Mouse (Mus musculus): ENCODE measurements at regions not wholly inside any gene's neighbourhood (a gene's known extent, or its start where the extent isn't known, plus 50 kb on each side); places are given as distances from the start of the nearest gene placed in this dataset.

GRCm38 (mm10) chrX:11591391-11592187 lies 264.0 kb downstream of the H2al1j start:
- H3K4me3 ChIP-seq (ENCODE audit: control insufficient read depth, low read depth, low read length) = no peak overlapping the region
- TF ChIP-seq CTCF (IDR thresholded peaks at IDR 0.05; ENCODE audit: control insufficient read depth, insufficient read depth, insufficient replicate concordance, low read depth, low read length) = no peak
- TF ChIP-seq POLR2A (IDR thresholded peaks at IDR 0.05; ENCODE audit: control insufficient read depth, low read depth, low read length) = no peak
- H3K36me3 ChIP-seq (ENCODE audit: control insufficient read depth, insufficient read depth, low read length) = no peaks in the 10 kb centered on the region
- H3K27ac ChIP-seq (ENCODE audit: control insufficient read depth, insufficient read depth, low read depth, low read length) = no peak overlapping the region
- no peaks in the 10 kb centered on the region for H3K4me1 ChIP-seq (ENCODE audit: control insufficient read depth, insufficient read depth, low read length)
- H3K27me3 ChIP-seq (ENCODE audit: control insufficient read depth, insufficient read depth, low read length) = no peaks in the 10 kb centered on the region

- H3K27ac ChIP-seq (ENCODE audit: control insufficient read depth, insufficient read depth, low read depth, low read length) = no peak overlapping the region
- no peaks in the 10 kb centered on the region for H3K4me1 ChIP-seq (ENCODE audit: control insufficient read depth, insufficient read depth, low read length)
- no peaks in the 10 kb centered on the region for H3K36me3 ChIP-seq (ENCODE audit: control insufficient read depth, insufficient read depth, low read length)
- TF ChIP-seq CTCF (IDR thresholded peaks at IDR 0.05; ENCODE audit: control insufficient read depth, insufficient read depth, insufficient replicate concordance, low read depth, low read length) (no peak), POLR2A (IDR thresholded peaks at IDR 0.05; ENCODE audit: control insufficient read depth, low read depth, low read length) (no peak)
- H3K4me3 ChIP-seq (ENCODE audit: control insufficient read depth, low read depth, low read length) = no peak overlapping the region
- H3K27me3 ChIP-seq (ENCODE audit: control insufficient read depth, insufficient read depth, low read length) = no peaks in the 10 kb centered on the region
Measured at GRCm38 (mm10) chrX:11594542-11594941, 266.9 kb downstream of the H2al1j start.

- Histone ChIP-seq H3K4me1 (ENCODE audit: control insufficient read depth, insufficient read depth, low read length) (no peaks in the 10 kb centered on the region), H3K27ac (ENCODE audit: control insufficient read depth, insufficient read depth, low read depth, low read length) (no peak overlapping the region), H3K36me3 (ENCODE audit: control insufficient read depth, insufficient read depth, low read length) (no peaks in the 10 kb centered on the region), H3K4me3 (ENCODE audit: control insufficient read depth, low read depth, low read length) (no peak overlapping the region), H3K27me3 (ENCODE audit: control insufficient read depth, insufficient read depth, low read length) (no peaks in the 10 kb centered on the region)
- TF ChIP-seq CTCF (IDR thresholded peaks at IDR 0.05; ENCODE audit: control insufficient read depth, insufficient read depth, insufficient replicate concordance, low read depth, low read length) = no peak
- no peak for TF ChIP-seq POLR2A (IDR thresholded peaks at IDR 0.05; ENCODE audit: control insufficient read depth, low read depth, low read length)
Measured at GRCm38 (mm10) chrX:11597548-11597947, 269.9 kb downstream of the H2al1j start.

- Histone ChIP-seq H3K4me1 (ENCODE audit: control insufficient read depth, insufficient read depth, low read length) (no peaks in the 10 kb centered on the region), H3K27ac (ENCODE audit: control insufficient read depth, insufficient read depth, low read depth, low read length) (no peak overlapping the region), H3K4me3 (ENCODE audit: control insufficient read depth, low read depth, low read length) (no peak overlapping the region), H3K36me3 (ENCODE audit: control insufficient read depth, insufficient read depth, low read length) (no peaks in the 10 kb centered on the region), H3K27me3 (ENCODE audit: control insufficient read depth, insufficient read depth, low read length) (no peaks in the 10 kb centered on the region)
- TF ChIP-seq POLR2A (IDR thresholded peaks at IDR 0.05; ENCODE audit: control insufficient read depth, low read depth, low read length) (no peak), CTCF (IDR thresholded peaks at IDR 0.05; ENCODE audit: control insufficient read depth, insufficient read depth, insufficient replicate concordance, low read depth, low read length) (no peak)
Measured at GRCm38 (mm10) chrX:11614237-11614636, 286.6 kb downstream of the H2al1j start.

GRCm38 (mm10) chrX:11621045-11621763 lies 293.6 kb downstream of the H2al1j start:
- H3K27me3 ChIP-seq (ENCODE audit: control insufficient read depth, insufficient read depth, low read length) = no peaks in the 10 kb centered on the region
- H3K27ac ChIP-seq (ENCODE audit: control insufficient read depth, insufficient read depth, low read depth, low read length) = no peak overlapping the region
- no peak for TF ChIP-seq CTCF (IDR thresholded peaks at IDR 0.05; ENCODE audit: control insufficient read depth, insufficient read depth, insufficient replicate concordance, low read depth, low read length)
- TF ChIP-seq POLR2A (IDR thresholded peaks at IDR 0.05; ENCODE audit: control insufficient read depth, low read depth, low read length) = no peak
- H3K36me3 ChIP-seq (ENCODE audit: control insufficient read depth, insufficient read depth, low read length) = no peaks in the 10 kb centered on the region
- H3K4me3 ChIP-seq (ENCODE audit: control insufficient read depth, low read depth, low read length) = no peak overlapping the region
- H3K4me1 ChIP-seq (ENCODE audit: control insufficient read depth, insufficient read depth, low read length) = no peaks in the 10 kb centered on the region; the same call in 1 of the 2 replicates

GRCm38 (mm10) chrX:11626274-11626878 lies 298.8 kb downstream of the H2al1j start:
- Histone ChIP-seq H3K4me3 (ENCODE audit: control insufficient read depth, low read depth, low read length) (no peak overlapping the region), H3K27ac (ENCODE audit: control insufficient read depth, insufficient read depth, low read depth, low read length) (no peak overlapping the region), H3K27me3 (ENCODE audit: control insufficient read depth, insufficient read depth, low read length) (no peaks in the 10 kb centered on the region), H3K4me1 (ENCODE audit: control insufficient read depth, insufficient read depth, low read length) (no peaks in the 10 kb centered on the region), H3K36me3 (ENCODE audit: control insufficient read depth, insufficient read depth, low read length) (no peaks in the 10 kb centered on the region)
- TF ChIP-seq POLR2A (IDR thresholded peaks at IDR 0.05; ENCODE audit: control insufficient read depth, low read depth, low read length) (no peak), CTCF (IDR thresholded peaks at IDR 0.05; ENCODE audit: control insufficient read depth, insufficient read depth, insufficient replicate concordance, low read depth, low read length) (no peak)

- H3K4me3 ChIP-seq (ENCODE audit: control insufficient read depth, low read depth, low read length) = no peak overlapping the region
Measured at GRCm38 (mm10) chrX:11629362-11629761, 301.7 kb downstream of the H2al1j start.

More at GRCm38 (mm10) chrX:11629362-11629761, 301.7 kb downstream of the H2al1j start:
- TF ChIP-seq POLR2A (IDR thresholded peaks at IDR 0.05; ENCODE audit: control insufficient read depth, low read depth, low read length) (no peak), CTCF (IDR thresholded peaks at IDR 0.05; ENCODE audit: control insufficient read depth, insufficient read depth, insufficient replicate concordance, low read depth, low read length) (no peak)
- peaks cover 2% of the 10 kb centered on the region; the same call in 1 of the 2 replicates for H3K4me1 ChIP-seq (ENCODE audit: control insufficient read depth, insufficient read depth, low read length)
- no peaks in the 10 kb centered on the region for H3K27me3 ChIP-seq (ENCODE audit: control insufficient read depth, insufficient read depth, low read length)
- H3K27ac ChIP-seq (ENCODE audit: control insufficient read depth, insufficient read depth, low read depth, low read length) = no peak overlapping the region
- no peaks in the 10 kb centered on the region for H3K36me3 ChIP-seq (ENCODE audit: control insufficient read depth, insufficient read depth, low read length)

Data from testis, adult 2 months (tissue).